Mouse (Mus musculus) embryonic fibroblast, embryonic 13.5 days (primary cell): ENCODE measurements around the gene Eaf1. TPM values are rescaled to one million over a fixed set of nuclear protein-coding genes. Genes with fewer than 3 reads are reported as not detected.
A peak's percentile ranks its signal among the peaks of the same experiment; 100 is the strongest.

Source experiments
- H3K27ac ChIP-seq: 2 replicates; pipeline ENCODE4 v1.5.1; 2012; ENCODE audit warnings: low read length, control low read depth, inconsistent platforms; ENCODE audit not compliant: insufficient read depth
- H3K4me1 ChIP-seq: 2 replicates; pipeline ENCODE4 v1.6.1; 2011; ENCODE audit warnings: low read length; ENCODE audit not compliant: control insufficient read depth, insufficient read depth
- H3K4me3 ChIP-seq: 2 replicates; pipeline ENCODE4 v1.5.1; 2011; ENCODE audit warnings: mild to moderate bottlenecking, control low read depth, low read length; ENCODE audit not compliant: insufficient read depth
- CTCF ChIP-seq: IDR thresholded peaks from 2 replicates; pipeline ENCODE4 v1.5.1; 2011; ENCODE audit warnings: mild to moderate bottlenecking, control low read depth, low read length, moderate library complexity, borderline replicate concordance; ENCODE audit not compliant: insufficient read depth
- POLR2A ChIP-seq: IDR thresholded peaks from 2 replicates; pipeline ENCODE4 v1.6.1; 2011; ENCODE audit warnings: low read depth, mild to moderate bottlenecking, control low read depth, low read length, moderate library complexity
- polyA plus RNA-seq: library from polyadenylated mRNA; stranded (reverse); fragments of >200 nt; gene quantifications from 2 replicates; pipeline ENCODE4 v1.2.4, GENCODE M21; 2011; ENCODE audit warnings: low read depth; ENCODE audit not compliant: missing spikeins, insufficient read length

The Eaf1 gene
- polyA plus RNA-seq, 1 experiment = 30.0 TPM

DNA sequence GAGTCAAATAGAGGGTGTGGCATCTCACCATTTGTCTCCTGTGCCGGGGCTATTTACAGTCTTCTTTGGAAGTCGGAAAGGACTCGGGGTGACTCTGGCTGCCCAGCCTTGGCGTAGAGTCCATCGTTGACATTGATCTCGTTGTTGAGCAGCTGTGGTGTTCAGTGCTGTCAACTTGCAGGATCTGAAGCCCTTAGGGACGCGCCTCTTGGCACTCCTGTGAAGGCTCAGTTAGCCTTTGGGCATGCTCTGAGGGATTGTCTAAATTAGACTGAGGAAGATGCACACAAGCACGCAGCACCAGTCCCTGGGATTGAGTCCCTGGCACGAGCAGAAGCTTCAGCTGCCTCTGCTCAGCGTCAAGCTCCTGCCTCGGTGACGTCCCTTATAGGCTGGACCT is 9.2 kb downstream of the Eaf1 start:
- H3K27ac ChIP-seq = no peak overlapping the region
- no peaks in the 10 kb centered on the region; the same call in 1 of the 2 replicates for H3K4me1 ChIP-seq
- no peak for TF ChIP-seq POLR2A
- no peak for TF ChIP-seq CTCF
- no peak overlapping the region for H3K4me3 ChIP-seq

DNA sequence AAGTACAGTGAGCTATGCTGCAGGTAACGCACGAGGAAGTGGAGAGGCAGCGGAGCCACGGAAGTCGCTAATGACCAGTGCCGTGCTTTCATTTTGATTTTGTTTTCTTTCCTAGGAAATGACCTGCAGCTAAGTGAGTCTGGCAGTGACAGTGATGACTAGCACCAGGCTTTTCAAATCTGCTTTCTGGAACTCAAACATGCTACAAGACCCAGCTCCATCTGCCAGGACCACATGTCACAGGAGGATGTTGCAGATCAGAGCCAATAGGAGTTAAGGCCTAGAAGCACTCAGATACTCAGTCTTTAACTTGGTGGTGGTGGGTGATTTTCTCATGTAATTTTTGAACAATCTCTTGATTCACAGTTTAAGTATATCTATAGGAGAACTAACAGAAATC is 12.3 kb downstream of the Eaf1 start:
- no peak overlapping the region for H3K27ac ChIP-seq
- no peak for TF ChIP-seq CTCF
- TF ChIP-seq POLR2A = no peak
- H3K4me3 ChIP-seq = no peak overlapping the region
- H3K4me1 ChIP-seq = no peaks in the 10 kb centered on the region

DNA sequence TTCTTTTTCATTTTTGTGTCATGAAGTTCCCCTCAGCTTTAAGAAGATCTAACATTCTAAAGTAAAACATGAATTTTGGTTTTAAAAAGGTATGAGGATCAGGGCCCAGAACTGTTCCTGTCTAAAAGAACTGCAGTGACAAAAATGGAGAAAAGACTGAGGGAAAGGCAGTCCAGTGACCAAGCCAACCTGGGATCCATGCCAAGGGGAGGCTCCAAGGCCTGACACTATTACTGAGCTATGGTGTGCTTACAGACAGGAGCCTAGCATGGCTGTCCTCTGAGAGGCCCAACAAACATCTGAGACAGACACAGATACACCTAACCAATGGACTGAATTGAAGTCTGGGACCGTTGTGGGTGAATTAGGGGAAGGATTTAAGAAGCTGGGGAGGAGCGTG is 15.7 kb downstream of the Eaf1 start:
- Histone ChIP-seq H3K4me1 (no peaks in the 10 kb centered on the region), H3K4me3 (no peak overlapping the region), H3K27ac (no peak overlapping the region)
- TF ChIP-seq POLR2A = no peak
- no peak for TF ChIP-seq CTCF

DNA sequence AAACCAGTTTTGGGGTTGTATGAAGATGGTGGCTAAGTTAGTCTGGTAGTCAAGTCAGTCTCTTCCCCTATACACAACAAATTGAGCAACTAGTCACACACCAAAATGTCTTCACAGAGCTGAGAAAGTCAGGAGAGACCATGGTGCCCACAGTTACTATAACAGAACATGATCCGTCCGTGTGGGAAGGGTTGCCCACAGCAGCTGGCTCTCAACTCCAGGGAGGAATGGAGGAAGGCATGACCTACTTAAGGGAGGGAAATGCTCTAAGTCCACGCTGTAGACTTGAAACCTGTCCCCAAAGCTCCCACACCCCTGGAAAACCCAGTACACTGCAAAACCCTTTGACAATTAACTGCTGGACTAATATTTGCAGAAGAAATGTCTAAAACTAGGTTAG is 16.1 kb downstream of the Eaf1 start:
- Histone ChIP-seq H3K27ac (no peak overlapping the region), H3K4me1 (no peaks in the 10 kb centered on the region), H3K4me3 (no peak overlapping the region)
- no peak for TF ChIP-seq POLR2A
- no peak for TF ChIP-seq CTCF

DNA sequence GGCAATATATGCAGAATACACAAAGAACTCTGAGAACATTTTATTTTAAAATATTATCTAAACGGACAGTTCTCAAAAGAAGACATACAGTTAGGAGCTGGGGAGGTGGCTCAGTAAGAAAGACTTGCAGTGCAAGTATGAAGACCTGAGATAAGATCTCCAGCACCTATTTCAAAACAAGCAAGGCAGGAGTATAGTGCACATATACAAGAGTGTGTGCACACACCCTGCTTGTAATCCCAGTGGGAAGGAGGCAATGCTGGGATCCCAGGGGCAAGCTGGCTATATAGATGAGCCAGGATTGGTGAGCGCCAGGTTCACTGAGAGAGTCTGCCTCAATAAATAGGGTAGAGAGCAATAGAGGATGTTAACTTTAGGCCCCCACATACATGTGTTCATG is 21.7 kb downstream of the Eaf1 start:
- no peak overlapping the region for H3K27ac ChIP-seq
- TF ChIP-seq POLR2A (no peak), CTCF (no peak)
- no peaks in the 10 kb centered on the region for H3K4me1 ChIP-seq
- no peak overlapping the region for H3K4me3 ChIP-seq

DNA sequence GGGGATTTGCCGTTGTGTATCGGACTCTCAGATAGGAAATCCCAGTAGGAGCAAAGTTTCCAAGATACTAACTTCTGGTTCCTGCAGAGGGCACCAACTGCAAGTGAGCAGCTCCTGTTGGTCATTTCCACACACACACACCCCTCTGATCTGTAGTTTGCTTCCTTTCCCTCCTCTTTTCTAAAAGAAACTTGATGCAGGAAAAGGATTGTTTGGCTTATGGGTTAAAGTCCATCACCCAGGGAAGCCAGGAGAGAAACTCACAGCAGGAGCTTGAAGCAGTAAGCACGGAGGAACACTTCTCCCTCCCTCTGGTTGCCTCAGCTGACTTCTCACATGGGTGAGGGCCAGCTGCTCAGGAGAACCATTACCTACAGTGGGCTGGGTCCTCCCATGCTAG is 25.0 kb downstream of the Eaf1 start:
- TF ChIP-seq POLR2A (no peak), CTCF (0 out of 2 replicates have a peak, but pooled peaks have one; percentile 11)
- Histone ChIP-seq H3K4me1 (no peaks in the 10 kb centered on the region), H3K27ac (no peak overlapping the region), H3K4me3 (no peak overlapping the region)

DNA sequence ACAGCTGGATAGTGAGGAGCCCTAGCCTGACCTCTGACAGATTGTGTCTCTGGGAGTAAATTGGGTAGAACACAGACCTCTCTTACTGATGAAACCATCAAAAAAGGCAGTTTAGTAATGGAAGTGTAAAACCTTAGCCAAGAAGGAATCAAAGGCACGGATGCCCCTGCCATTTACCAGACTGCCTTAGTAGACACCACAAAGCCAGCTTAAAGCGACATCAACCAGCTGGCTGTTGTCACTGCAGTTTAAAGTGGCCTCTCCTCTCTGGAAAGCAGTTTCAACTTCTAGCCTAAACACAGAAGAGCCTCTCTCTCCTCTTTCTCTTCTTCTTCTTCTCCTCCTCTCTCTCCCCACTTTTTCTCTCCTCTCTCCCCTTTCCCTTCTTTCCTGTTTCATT is 27.1 kb downstream of the Eaf1 start:
- Histone ChIP-seq H3K27ac (no peak overlapping the region), H3K4me3 (no peak overlapping the region), H3K4me1 (no peaks in the 10 kb centered on the region)
- TF ChIP-seq CTCF (no peak), POLR2A (no peak)

DNA sequence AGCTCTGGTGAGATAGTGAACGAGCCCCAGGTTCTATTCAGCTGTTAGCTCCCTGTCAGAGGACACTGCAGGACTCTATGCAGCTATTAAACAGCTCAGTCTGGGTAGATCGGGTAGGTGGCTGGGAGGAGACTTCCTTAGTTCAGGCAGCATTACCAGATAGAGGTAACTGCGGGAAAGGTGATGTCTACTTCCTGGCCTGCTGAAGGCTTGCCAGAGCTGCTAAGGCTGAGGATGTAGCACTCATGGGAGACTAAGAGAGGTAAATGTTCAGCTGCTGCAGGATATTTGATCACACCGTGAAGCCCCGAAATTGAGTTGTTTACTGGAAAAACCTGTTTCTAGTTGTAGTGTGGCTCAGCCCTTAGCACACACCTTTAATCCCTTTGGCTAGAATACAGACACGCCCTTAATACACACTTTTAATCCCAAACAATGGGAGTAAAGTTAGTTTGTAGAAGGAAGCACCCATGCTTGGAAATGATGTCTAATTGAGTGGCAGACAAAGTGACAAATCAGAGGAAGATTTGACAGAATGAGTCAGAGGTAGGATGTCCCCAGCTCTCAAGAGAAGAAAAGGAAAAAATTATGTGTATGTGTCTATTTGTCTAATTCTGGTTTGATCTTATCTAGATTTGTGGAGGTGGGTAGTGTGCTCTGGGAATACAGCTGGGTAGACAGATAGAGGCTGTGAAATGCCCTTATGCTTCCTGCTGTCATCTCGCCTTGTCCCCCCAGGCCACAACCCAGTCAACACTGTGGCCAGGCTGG is 31.0 kb downstream of the Eaf1 start:
- no peak for TF ChIP-seq POLR2A
- TF ChIP-seq CTCF = no peak
- Histone ChIP-seq H3K27ac (no peak overlapping the region), H3K4me1 (0 out of 2 replicates have a peak, but pooled peaks cover 3% of the 10 kb centered on the region), H3K4me3 (no peak overlapping the region)

DNA sequence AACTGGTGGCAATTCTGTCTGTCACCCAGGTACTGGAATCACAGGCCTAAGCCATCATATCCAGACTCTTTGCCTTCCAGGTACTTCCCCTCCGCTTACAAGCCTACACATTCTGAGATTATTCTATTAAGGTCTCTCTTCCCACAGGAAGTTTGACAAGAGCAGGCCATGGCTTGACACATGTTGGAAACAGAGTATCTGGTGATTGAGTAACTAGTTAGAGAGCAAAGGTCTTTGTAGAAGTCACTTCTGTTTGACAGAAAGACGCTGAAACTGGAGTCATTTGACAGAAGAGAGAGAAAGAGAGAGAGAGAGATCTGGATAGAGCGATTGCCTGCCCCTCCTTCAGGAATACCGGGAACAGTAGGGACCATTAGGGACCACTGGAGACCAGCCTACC is 36.6 kb downstream of the Eaf1 start:
- no peak overlapping the region for H3K4me3 ChIP-seq
- no peak overlapping the region for H3K27ac ChIP-seq
- TF ChIP-seq POLR2A = no peak
- TF ChIP-seq CTCF = no peak
- 0 out of 2 replicates have a peak, but pooled peaks cover 3% of the 10 kb centered on the region for H3K4me1 ChIP-seq

DNA sequence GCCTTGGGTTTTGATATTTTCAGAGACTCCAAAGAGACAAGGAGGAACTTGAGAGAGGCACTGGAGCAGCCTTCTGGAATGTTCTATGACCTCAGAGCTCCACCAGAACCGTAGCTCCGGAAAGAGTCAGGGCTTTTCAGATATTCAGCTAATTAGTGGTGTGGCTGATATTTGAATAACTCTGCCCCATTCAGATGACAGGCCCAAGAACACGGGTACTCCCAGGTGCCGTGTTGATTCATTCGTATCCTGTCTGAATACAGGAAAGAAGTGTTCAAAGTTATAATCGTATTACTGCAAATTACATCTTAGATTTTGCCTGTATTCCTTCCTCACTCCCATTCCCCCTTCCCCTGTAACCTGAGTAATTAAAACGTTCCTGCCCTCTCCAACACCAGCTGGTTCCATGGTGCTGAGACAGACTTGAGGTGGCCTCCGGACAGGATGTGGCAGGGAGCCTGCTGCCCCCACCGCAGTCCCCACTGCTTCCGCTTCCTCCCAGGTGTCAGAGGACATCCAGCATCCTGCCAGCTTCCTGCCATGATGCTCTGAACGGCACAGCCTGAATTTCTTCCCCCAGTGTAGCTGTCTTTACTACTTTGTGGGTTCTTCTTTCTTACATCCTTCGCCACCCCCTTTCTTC is 37.4 kb downstream of the Eaf1 start:
- H3K27ac ChIP-seq = no peak overlapping the region
- H3K4me3 ChIP-seq = no peak overlapping the region
- H3K4me1 ChIP-seq = 0 out of 2 replicates have a peak, but pooled peaks cover 3% of the 10 kb centered on the region
- TF ChIP-seq POLR2A (no peak), CTCF (no peak)
